Mouse (Mus musculus) spleen, adult 12 weeks (tissue): ENCODE results near the gene St8sia6.

Source experiments
- DNase-seq: peaks from one replicate; pipeline ENCODE4 v3.0.0; 2022; ENCODE audit warnings: low spot score

The St8sia6 gene

GRCm38 (mm10) chr2:13760366-13760765, 33.5 kb downstream of the St8sia6 start:
- DNase-seq = no peak

DNA sequence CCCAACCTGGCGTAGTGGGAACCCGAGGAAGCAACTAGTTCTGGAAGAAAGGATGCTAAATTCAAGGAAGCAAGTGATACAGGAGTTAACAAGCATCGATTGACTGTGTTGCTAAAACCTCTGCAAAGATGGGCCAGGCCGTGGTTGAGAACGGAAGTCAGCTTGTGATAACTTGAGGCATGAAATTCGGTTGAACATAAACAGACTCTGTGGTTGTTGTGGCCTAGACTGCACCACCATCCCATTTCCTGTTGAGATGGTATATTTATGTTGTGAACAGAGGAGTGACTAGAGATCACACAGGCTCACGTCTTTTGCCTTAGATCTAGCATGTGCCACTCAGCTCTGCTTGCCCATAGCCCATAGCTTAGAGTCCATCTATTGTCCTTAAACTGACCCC, 36.5 kb downstream of the St8sia6 start:
- peak; percentile 19 for DNase-seq

DNA sequence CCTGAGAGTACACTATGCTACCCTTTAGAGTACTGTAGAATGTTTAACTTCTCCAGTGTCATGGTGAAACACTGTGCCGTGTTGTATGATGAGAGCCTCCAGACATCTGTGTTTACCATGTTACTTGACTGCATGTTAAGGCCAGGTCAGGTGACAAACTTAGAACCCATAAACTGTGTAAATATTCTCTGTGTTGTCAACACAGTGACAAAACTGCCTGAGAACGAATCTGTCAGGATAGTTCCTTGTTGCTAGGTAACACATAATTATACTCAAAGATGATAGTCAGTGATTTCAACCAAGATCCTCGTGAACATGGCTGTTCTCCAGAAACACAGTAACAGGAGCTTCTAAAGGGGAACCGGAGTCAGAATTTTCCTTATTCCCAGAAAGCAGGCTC, 38.1 kb downstream of the St8sia6 start:
- no peak for DNase-seq

DNA sequence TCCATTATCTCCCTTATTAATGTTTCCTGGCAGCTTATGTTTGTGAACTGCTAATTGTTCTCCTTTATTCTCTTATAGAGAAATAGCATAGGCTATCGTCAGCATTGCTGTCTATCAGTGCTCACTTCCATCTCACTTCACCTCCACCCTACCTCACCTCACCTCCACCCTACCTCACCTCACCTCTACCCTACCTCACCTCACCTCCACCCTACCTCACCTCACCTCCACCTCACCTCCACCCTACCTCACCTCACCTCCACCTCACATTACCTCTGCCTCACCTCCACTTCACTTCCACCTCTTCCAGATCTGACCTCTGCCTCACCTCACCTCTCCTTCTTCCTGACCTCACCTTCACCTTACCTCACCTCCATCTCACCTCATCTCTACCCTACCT, 42.2 kb downstream of the St8sia6 start:
- no peak for DNase-seq

DNA sequence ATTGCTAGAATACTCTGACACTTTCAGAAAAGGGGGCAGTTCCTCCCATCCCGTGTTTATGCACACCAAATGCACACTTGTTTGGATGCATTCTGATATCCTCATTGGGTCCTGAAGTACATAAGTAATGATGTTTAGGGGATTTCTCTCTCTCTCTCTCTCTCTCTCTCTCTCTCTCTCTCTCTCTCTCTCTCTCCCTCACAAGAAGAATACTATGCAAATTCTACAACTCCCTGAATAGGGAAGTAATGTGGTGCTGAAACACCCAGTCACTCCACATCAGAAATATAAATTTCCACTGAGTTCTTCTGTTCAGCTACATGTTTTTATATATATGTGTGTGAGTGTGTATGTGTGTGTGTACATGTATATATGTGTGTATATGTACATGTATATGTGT, 43.1 kb downstream of the St8sia6 start:
- DNase-seq = no peak

- no peak for DNase-seq
Observed at GRCm38 (mm10) chr2:13750089-13750488, 43.8 kb downstream of the St8sia6 start.

- DNase-seq = no peak
Observed at GRCm38 (mm10) chr2:13749176-13749575, 44.7 kb downstream of the St8sia6 start.

- no peak for DNase-seq
Observed at GRCm38 (mm10) chr2:13747576-13747975, 46.3 kb downstream of the St8sia6 start.

DNA sequence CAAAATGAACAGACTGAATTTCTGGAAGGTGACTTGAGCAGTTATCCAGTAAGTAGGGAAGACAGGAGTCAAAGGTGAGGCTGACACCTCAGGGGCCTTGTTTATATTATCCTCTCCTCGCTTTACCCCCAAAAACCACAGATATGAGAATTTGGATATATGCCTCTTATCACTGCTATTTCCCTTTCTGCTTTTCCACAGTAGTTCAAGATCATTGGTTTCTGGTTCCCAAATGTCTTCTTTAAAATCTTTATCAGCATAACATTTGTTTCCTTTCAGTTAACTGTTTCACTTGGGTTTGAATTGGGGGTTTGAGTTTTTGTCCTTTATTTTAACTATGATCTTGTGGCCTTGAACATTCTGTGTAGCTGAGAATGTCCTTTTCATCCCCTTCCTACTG, 47.8 kb downstream of the St8sia6 start:
- DNase-seq = no peak

DNA sequence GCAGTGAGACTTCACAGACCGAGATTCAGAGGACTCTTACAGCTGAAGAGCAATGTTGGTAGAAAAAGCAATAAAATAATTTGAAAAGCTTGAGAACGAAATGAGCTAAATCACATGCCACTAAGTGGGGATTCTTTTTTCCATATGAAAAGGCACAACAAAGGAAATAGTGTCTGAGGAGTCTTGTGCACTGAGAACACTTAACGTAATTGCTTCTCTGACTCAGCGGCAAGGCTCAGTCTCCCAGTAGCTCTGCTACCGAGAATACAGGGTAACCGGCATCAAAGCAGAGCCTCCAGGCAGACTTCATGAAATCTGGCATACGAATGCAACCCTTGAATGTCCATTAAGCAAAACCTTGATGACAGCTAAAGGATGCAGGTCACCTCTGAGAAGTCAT, 55.2 kb downstream of the St8sia6 start:
- no peak for DNase-seq

DNA sequence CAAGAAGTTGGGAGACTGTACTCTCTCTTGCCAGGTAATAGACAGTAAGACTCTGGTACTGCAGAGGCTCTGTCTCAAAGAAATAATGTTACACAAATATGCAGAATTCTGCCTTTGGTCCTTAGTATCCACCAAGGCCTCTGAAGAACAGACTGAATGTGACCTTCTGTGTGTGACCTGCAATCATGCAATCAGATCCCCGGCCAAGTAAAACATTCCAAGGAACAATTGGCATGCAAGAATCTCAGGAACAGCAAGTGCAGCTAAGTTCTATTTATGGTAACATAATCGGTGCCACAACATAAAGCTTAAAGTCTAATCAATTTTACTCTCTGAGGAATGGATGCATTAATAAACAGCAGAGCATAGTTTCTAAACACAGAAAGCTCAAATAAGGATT, 66.0 kb downstream of the St8sia6 start:
- no peak for DNase-seq

DNA sequence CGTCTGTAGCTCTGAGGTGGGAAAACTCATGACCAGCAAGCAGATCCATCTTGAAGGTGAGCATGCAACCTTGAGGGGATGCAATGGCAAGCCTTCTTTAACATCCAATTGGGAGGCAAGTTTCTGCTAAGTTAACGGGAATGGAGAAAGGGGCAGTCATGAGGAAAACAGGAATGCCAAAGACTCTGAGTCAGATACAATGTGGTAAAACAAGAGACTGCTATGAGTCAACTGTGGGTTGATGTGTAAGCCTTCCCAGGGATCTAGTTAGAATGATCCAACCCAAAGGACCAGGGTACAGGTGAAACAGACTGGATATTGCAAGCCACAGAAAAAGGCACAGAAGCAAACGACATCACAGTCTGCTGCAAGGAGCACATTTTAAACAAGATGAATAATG, 68.3 kb downstream of the St8sia6 start:
- no peak for DNase-seq

GRCm38 (mm10) chr2:13722241-13722640, 71.6 kb downstream of the St8sia6 start:
- DNase-seq = no peak

- no peak for DNase-seq
Observed at GRCm38 (mm10) chr2:13718628-13719185, 75.2 kb downstream of the St8sia6 start.

DNA sequence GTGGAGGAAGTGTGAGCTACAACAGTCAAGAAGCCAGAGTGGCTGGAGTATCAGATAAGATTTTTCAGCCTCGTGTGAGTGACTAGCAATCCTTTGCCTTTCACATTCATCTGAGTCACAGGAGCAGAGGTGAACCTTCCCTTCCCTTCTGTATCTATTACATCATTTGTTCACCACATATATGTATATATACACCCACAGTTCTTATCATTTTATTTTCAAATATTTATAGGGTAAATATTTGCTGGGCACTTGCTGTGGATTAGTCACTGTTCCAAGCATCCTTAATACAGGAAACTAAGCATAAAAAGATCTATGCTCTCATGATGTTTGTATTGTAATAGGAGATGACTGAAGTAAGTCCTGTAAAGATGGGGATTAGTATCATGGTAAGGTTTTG, 85.1 kb downstream of the St8sia6 start:
- no peak for DNase-seq

GRCm38 (mm10) chr2:13697514-13697913, 96.3 kb downstream of the St8sia6 start:
- no peak for DNase-seq

- no peak for DNase-seq
Observed at GRCm38 (mm10) chr2:13694417-13694816, 99.4 kb downstream of the St8sia6 start.

DNA sequence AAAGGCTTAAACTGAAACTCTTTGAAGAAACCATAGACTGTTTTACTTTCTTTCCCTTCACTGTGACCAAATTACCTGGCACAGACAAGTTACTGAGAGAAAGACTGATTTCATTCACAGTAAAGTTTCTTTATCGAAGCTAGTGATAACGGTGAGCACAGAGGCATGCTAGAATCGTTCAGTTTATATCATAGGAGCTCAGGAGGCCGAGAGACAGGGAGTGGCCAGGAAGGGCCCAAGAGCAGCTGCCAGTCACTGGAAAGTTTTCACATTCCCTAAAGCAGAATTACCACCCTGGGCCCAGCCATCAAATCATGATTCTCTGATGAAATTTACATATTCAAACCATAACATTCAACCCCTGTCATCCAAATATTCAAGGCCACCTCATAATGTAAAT, 109.5 kb downstream of the St8sia6 start:
- DNase-seq = no peak

GRCm38 (mm10) chr2:13683205-13683570, 110.7 kb downstream of the St8sia6 start:
- DNase-seq = no peak

DNA sequence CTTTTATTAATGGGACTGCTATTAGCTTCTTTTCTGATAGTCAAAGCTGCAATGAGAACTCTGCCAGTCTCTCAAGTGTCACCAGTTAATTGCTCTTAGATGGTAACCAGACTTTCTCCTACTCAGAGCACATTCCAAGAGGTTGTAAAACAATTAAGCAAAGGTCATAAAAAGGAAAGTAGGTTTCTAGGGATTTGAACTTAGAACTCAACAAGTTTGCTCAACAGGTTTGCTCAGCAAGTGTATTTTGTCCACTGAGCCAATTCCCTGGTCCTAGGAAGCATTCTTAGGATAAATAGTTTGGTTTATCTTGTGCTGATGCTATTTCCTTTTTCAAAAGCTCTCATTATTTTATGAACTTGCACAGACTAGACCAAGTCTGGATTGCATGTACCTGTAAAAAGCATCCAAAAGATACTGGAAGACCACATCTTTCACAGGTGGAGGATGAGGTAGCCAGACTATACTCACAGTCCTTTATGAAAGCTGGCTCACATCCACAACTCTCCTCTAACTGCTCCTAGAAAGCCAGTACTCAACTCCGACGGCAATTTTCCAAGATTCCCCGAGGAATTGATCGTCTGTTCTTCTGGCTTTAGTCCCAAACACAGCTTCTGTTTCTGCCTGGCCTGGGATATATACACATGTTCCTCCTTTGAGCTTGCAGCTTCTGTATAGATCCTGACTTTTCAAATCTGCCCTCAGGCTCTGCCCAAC, 111.2 kb downstream of the St8sia6 start:
- no peak for DNase-seq

GRCm38 (mm10) chr2:13672946-13673345, 120.9 kb downstream of the St8sia6 start:
- DNase-seq = peak; percentile 12

- DNase-seq = no peak
Observed at GRCm38 (mm10) chr2:13672426-13672825, 121.4 kb downstream of the St8sia6 start.

DNA sequence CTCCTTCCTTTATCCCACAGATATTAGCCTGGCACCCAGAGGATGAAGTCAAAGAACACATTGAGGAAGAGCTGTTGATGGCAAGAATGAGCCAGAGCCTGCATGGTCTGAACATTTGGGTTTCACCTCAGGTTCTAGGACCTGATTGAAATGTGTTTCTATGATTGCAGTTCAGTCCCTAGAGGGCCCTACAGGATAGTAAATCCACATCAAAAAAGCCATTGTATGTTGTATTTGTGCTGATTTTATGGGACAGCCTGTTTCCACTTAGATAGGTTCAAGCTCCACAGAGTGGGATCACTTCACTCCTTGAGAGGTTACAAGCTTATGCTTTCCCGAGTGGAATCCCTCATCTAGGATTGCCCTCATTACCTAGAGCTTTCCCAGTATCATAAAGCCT, 159.0 kb downstream of the St8sia6 start:
- DNase-seq = no peak

DNA sequence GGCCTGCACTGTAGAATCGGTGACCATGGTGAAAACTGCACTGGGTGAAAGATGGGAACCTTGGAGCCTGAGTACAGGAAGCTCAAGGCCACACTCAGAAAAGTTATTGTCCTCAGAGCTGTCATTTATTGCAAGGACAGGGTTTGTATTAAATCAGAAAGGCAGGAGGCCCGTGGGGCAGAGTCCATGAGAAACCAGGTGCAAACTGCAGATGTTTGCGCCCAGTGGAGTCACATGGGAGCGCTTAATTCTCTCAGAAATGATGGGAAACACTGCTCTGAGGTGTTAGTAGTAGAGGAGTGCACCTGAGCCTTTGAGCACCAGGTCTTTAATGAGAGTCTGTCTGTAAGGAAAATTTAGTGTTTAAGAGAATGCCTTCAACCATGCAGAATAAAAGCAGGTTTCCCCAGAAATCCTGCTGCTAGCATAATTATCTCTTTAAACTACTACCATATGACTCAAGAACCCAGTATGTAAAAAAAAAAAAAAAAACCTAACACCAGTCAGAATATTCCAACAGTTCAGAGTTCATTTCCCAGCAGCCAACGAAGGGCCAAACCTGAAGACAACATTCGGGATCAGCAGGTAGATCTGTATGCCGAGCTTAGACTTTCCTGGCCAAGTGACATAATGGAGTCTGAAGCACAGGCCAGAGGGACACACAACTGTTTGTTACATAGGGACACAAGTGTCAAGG, 163.6 kb downstream of the St8sia6 start:
- DNase-seq = no peak
